Mouse (Mus musculus): ENCODE results near the gene Prox2. TPM values are rescaled to one million over a fixed set of nuclear protein-coding genes. Genes with fewer than 3 reads are reported as not detected.

The Prox2 gene
- polyA plus RNA-seq, 1 experiment: 2.6 TPM

DNA sequence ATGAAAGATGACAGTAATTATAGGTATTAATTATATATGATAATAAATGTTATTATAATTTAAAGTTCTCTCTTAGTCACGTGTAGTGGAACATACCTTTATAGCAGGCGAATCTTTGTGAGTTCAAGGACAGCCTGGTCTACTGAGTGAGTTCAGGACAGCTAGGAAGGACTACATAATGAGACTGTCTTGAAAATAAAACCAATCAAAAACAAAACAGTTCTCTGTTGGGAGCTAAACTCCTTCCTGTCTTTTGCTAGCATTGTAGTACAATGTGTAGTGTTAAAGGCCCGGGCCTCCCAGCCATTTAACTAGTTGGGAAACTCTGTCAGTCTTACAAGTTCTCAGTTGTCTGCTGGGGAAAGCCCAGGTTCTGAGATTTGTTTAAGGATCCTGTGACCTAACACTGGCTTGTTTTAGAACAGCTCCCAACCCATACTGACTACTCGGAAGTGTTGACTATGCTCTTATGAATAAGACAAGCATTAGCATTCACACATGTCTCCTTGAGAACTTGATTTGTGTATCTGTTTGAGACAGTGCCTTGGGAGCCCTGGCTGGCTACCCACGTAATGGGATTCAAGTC lies 8.9 kb downstream of the Prox2 start:
- 80% methylated on average over 5 of the region's 5 CpGs for WGBS
- H3K4me1 ChIP-seq (ENCODE audit: control insufficient read depth, insufficient read depth, low read length): no peaks in the 10 kb centered on the region
- no peak for DNase-seq
- no peak for TF ChIP-seq CTCF (IDR thresholded peaks at IDR 0.05; ENCODE audit: insufficient read depth, low read length)
- no peak for TF ChIP-seq POLR2A (IDR thresholded peaks at IDR 0.05; ENCODE audit: borderline replicate concordance, extremely low read depth, low read depth, low read length)
- H3K4me3 ChIP-seq (replicated peaks; ENCODE audit: extremely low read depth, low read depth, low read length): no peak overlapping the region

DNA sequence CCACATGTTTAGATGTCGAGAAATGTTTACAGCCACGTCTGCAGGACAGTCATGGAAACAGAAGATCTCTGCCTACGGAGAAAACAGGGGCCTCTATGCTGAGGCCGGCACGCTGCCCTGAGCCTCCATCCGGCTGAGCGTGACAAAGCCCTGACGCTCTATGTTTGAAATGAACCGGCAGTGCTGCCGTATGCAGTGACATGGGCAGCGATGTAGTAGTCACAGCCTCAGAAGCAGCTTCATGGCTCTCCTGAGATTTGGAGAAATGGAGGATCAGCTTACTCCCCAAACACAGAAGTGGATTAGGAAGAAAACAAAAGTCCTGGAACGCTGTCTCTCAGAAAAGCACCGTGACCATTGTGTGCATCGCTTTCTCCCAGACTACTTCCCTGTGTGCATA lies 9.6 kb downstream of the Prox2 start:
- WGBS: 70% methylated on average over 14 of the region's 14 CpGs
- TF ChIP-seq POLR2A (IDR thresholded peaks at IDR 0.05; ENCODE audit: borderline replicate concordance, extremely low read depth, low read depth, low read length) (no peak), CTCF (IDR thresholded peaks at IDR 0.05; ENCODE audit: insufficient read depth, low read length) (no peak)
- no peak for DNase-seq
- Histone ChIP-seq H3K4me3 (replicated peaks; ENCODE audit: extremely low read depth, low read depth, low read length) (no peak overlapping the region), H3K4me1 (ENCODE audit: control insufficient read depth, insufficient read depth, low read length) (no peaks in the 10 kb centered on the region)

DNA sequence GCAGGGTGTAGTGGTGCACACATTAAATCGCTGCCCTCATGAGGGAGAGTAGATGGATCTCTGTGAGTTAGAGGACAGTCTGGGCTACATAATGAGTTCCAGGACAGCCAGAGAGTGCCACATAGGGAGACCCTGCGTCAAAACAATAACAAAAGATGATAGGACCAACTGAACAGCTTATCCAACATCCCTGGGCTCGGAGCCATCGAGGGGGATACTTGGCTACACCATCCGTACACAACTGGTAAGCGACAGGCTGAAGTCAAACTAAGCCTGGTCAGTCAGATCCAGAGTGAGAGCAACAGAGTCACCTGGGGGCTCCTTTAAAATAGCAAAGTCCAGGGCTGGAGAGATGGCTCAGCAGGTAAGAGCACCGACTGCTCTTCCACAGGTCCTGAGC lies 14.7 kb downstream of the Prox2 start:
- DNase-seq: no peak

DNA sequence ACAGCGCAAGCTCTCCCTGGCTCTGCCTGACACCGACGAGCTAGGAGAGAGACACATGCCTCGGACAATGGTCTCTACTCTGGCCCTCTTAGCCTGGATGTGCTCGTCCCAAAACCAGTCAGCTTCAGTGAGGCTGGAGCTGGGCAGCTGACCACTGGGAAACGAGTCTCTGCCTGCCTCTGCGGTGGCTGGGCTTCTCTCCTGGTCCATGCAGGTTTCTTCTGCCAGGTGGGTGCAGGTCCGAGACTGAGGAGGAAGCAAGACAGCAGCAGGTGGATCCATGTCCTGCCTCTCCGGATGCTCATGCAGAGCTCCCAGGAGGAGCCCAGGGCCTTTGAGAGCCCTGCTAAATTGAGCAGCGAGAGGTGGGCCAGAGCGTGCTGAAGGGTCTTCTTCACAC lies 15.4 kb downstream of the Prox2 start:
- DNase-seq: no peak
- 81% methylated on average over 11 of the region's 11 CpGs for WGBS
- TF ChIP-seq POLR2A (IDR thresholded peaks at IDR 0.05; ENCODE audit: borderline replicate concordance, extremely low read depth, low read depth, low read length): no peak
- TF ChIP-seq CTCF (IDR thresholded peaks at IDR 0.05; ENCODE audit: insufficient read depth, low read length): no peak
- no peak overlapping the region for H3K4me3 ChIP-seq (replicated peaks; ENCODE audit: extremely low read depth, low read depth, low read length)
- no peaks in the 10 kb centered on the region for H3K4me1 ChIP-seq (ENCODE audit: control insufficient read depth, insufficient read depth, low read length)

More for the DNA sequence above, 14.7 kb downstream of the Prox2 start:
- WGBS: 84% methylated on average over 7 of the region's 7 CpGs
- no peak overlapping the region for H3K4me3 ChIP-seq (replicated peaks; ENCODE audit: extremely low read depth, low read depth, low read length)
- H3K4me1 ChIP-seq (ENCODE audit: control insufficient read depth, insufficient read depth, low read length): no peaks in the 10 kb centered on the region
- TF ChIP-seq POLR2A (IDR thresholded peaks at IDR 0.05; ENCODE audit: borderline replicate concordance, extremely low read depth, low read depth, low read length) (no peak), CTCF (IDR thresholded peaks at IDR 0.05; ENCODE audit: insufficient read depth, low read length) (no peak)

DNA sequence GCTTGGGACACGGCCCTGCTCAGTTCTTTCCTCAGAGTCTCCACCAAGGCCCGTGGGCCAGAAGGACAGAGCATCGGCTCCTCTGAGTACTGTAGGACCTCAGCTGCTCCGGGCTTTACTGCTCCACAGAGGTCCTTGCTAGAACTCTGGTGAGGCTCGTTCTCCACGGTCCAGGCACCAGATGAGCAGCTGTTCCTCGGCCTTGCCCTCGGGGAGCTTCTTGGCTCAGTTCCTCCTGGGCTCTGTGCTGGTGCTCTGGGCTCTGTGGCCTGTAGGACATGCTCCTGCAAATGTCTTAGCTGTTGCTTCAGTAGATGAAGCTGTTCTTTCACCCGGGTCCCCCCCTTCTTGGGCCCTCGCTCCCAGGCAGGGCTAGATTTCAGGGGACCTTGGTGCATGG lies 15.9 kb downstream of the Prox2 start:
- no peak for DNase-seq
- H3K4me1 ChIP-seq (ENCODE audit: control insufficient read depth, insufficient read depth, low read length): no peaks in the 10 kb centered on the region
- WGBS: 71% methylated on average over 10 of the region's 10 CpGs
- no peak overlapping the region for H3K4me3 ChIP-seq (replicated peaks; ENCODE audit: extremely low read depth, low read depth, low read length)
- TF ChIP-seq CTCF (IDR thresholded peaks at IDR 0.05; ENCODE audit: insufficient read depth, low read length) (no peak), POLR2A (IDR thresholded peaks at IDR 0.05; ENCODE audit: borderline replicate concordance, extremely low read depth, low read depth, low read length) (no peak)

DNA sequence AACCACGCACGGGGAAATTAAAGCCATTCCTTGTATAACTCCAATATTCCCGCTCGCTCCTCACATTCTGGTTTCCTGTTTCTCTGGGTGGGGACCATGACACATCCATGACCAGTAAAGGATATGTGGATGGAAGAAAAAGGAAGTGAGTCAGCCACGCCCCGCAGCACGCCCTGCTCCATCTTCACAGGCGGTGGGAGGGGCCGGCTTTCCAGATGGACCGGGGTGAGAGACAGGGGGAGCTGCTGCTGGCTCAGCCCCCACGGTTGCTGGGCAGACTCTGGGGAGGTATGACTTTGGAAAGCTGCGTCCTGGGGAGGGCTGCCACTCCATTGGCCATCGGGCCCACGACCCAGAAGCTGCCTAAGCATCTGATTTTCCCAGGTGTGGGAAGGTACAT lies 16.5 kb downstream of the Prox2 start:
- 20% methylated on average over 14 of the region's 14 CpGs for WGBS
- no peak overlapping the region for H3K4me3 ChIP-seq (replicated peaks; ENCODE audit: extremely low read depth, low read depth, low read length)
- DNase-seq: no peak
- H3K4me1 ChIP-seq (ENCODE audit: control insufficient read depth, insufficient read depth, low read length): no peaks in the 10 kb centered on the region
- TF ChIP-seq CTCF (IDR thresholded peaks at IDR 0.05; ENCODE audit: insufficient read depth, low read length) (no peak), POLR2A (IDR thresholded peaks at IDR 0.05; ENCODE audit: borderline replicate concordance, extremely low read depth, low read depth, low read length) (no peak)

DNA sequence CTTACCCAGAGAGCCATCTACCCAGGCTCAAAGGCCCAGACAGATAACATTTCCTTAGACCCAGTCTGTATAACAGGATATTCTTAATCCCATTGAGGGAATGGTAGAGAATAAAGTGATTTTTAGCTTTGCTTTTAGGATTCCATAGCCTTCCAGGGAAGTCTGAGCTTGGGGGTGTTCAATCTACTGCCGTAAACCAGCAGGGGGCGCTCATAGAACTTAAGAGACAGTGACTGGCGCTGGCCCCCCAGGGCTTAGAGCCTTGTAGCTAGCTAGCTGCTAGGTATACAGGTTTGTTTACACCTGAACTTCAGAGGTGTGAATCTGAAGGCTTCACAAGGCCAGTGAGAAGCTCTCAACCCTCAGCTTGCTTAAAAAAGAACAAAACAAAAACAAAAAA lies 18.3 kb downstream of the Prox2 start:
- TF ChIP-seq CTCF (IDR thresholded peaks at IDR 0.05; ENCODE audit: insufficient read depth, low read length) (peak; percentile 48), POLR2A (IDR thresholded peaks at IDR 0.05; ENCODE audit: borderline replicate concordance, extremely low read depth, low read depth, low read length) (no peak)
- WGBS: 9% methylated on average over 3 of the region's 3 CpGs

DNA sequence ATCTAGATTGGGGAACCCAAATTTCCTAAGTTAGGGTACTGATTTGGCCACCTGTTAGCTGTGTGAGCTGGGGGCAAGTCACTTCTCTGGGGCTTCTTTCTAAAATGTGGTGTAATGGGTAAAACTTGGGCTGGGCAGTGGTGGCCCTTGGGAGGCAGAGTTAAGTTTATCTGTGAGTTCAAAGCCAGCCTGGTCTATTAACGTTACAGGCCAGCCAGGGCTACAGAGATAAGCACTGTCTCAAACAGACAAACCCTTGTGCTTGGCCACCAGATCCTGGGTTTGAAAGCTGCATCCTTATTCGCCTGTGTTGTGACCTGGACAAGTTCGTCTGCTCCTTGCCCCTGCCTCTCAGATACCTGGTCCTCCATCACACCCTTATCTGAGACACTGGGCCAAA lies 19.4 kb downstream of the Prox2 start:
- TF ChIP-seq CTCF (IDR thresholded peaks at IDR 0.05; ENCODE audit: insufficient read depth, low read length): no peak
- no peak for TF ChIP-seq POLR2A (IDR thresholded peaks at IDR 0.05; ENCODE audit: borderline replicate concordance, extremely low read depth, low read depth, low read length)
- Histone ChIP-seq H3K4me1 (ENCODE audit: control insufficient read depth, insufficient read depth, low read length) (no peaks in the 10 kb centered on the region), H3K4me3 (replicated peaks; ENCODE audit: extremely low read depth, low read depth, low read length) (no peak overlapping the region)
- WGBS: 84% methylated on average over 3 of the region's 3 CpGs
- no peak for DNase-seq

More for the DNA sequence above, 18.3 kb downstream of the Prox2 start:
- Histone ChIP-seq H3K4me3 (replicated peaks; ENCODE audit: extremely low read depth, low read depth, low read length) (no peak overlapping the region), H3K4me1 (ENCODE audit: control insufficient read depth, insufficient read depth, low read length) (no peaks in the 10 kb centered on the region)
- peak; percentile 67 for DNase-seq

DNA sequence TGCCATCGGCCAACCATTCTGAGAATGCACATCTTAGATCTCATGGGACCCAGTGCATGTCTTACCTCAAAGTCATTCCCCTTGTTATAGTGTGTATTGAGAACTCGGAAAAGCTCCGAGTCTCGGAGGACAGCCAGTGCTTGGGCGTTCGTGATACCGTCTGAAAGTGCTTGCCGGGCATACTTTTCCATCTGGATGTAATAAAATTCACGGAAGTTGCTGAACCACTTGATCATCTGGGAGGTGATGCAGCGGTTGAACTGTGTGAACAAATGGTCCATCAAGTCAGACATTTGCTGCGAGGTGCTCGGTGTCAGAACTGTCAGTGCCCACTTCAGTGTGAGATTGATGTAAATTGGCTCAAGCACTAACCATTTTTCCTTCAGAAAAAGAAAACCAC lies 22.7 kb downstream of the Prox2 start:
- H3K4me1 ChIP-seq (ENCODE audit: control insufficient read depth, insufficient read depth, low read length): no peaks in the 10 kb centered on the region
- H3K4me3 ChIP-seq (replicated peaks; ENCODE audit: extremely low read depth, low read depth, low read length): no peak overlapping the region
- no peak for TF ChIP-seq CTCF (IDR thresholded peaks at IDR 0.05; ENCODE audit: insufficient read depth, low read length)
- no peak for TF ChIP-seq POLR2A (IDR thresholded peaks at IDR 0.05; ENCODE audit: borderline replicate concordance, extremely low read depth, low read depth, low read length)
- 94% methylated on average over 12 of the region's 12 CpGs for WGBS
- no peak for DNase-seq

DNA sequence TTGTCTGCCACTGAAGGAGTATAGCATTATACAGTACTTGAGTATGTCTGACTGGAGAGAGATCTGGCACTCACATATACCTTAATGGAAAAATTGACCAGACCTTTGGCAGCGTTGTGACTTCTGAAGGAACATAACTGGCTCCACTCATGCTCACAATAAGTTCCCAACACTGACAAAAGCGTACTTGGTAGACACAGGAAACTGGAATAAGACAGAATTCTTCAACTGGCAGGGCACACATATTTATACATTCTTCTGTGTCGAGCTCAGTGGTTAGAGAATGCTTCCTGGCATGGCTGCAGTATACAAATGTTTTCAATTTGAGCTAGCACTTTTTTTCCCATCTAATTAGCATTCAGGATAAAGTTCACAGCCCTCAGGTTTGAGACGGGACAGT lies 25.6 kb downstream of the Prox2 start:
- H3K4me3 ChIP-seq (replicated peaks; ENCODE audit: extremely low read depth, low read depth, low read length): no peak overlapping the region
- TF ChIP-seq POLR2A (IDR thresholded peaks at IDR 0.05; ENCODE audit: borderline replicate concordance, extremely low read depth, low read depth, low read length) (no peak), CTCF (IDR thresholded peaks at IDR 0.05; ENCODE audit: insufficient read depth, low read length) (no peak)
- WGBS: 51% methylated on average over 4 of the region's 4 CpGs
- H3K4me1 ChIP-seq (ENCODE audit: control insufficient read depth, insufficient read depth, low read length): no peaks in the 10 kb centered on the region
- no peak for DNase-seq

All from lung, adult 2 months (tissue).